Mouse (Mus musculus): ENCODE measurements around the gene Klrb1b. TPM values are rescaled to one million over a fixed set of nuclear protein-coding genes. Genes with fewer than 3 reads are reported as not detected.

Gene Klrb1b
- polyA plus RNA-seq (2016; fragmentation: Nextera tagmentation; extraction: Ambion mirVana) = not detected in 2 replicates

DNA sequence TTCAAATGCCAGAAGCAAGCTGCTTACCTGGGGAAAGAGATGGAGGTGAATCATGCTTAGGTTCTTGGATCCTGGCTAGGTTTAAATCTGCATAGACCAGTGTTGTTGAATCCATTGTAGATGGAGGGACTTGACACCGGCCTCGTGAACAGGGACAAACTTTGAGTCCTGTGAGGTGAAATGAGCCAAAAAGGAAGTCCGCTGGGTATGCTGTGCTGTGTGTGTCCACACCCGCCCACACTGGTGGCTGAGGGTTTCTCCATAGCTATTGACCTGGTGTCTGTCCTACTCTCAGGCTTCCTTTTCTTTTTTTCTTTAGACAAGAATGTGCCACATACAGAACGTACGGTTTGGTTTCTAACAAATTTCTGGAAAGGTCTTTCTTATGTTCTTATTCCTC is at the start of gene Klrb1b, which contains the start of gene Gm44511:
Klrb1b (minus strand) TSS at position 200 of the 400 bp plus-strand sequence.
Gm44511 (minus strand) TSS at position 184 of the 400 bp plus-strand sequence.
- no peak within 1 kb of the TSS for H3K9ac ChIP-seq
- H3K4me1 ChIP-seq = no peaks in the 10 kb centered on the region
- H3K9me3 ChIP-seq = no peaks in the 10 kb centered on the region
- H3K27me3 ChIP-seq (replicated peaks) = no peaks in the 10 kb centered on the region
- WGBS = 88% methylated on average over 6 of the region's 6 CpGs
- no peak within 1 kb of the TSS for H3K4me2 ChIP-seq (replicated peaks)
- H3K4me3 ChIP-seq = no peak within 1 kb of the TSS
- H3K27ac ChIP-seq = no peak within 1 kb of the TSS
- H3K36me3 ChIP-seq = no peaks in the 10 kb centered on the region
- no peak for ATAC-seq (ENCODE audit: low FRiP score, low read depth)

DNA sequence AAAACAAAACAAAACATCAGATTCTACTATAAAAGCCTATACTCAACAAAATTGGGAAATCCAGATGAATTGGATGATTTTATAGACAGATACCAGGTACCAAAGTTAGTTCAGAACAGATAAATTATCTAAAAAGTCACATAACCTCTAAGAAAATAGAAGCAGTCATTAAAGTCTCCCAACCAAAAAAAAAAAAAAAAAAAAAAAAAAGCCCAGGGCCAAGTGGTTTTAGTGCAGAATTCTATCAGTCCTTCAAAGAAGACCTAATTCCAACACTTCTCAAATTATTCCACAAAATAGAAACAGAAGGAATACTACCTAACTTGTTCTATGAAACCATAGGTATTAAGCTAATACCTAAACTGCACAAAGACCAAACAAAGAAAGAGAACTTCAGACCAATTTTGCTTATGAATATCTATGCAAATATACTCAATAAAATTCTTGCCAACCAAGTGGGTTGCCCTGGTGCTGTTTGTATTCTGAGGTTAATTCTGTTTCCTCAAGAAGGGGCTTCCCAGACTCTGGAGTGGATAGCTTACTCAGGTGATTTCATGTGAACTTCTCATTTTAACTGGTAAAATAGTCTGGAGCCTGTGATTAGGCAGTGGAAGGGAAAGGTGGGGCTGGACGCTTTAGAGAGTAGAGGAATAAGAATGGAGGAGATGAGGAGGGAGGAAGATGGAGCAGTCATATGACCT is 45.9 kb upstream of the Klrb1b start:
- Histone ChIP-seq H3K9ac (no peak overlapping the region), H3K4me2 (replicated peaks) (no peak overlapping the region), H3K4me3 (no peak overlapping the region), H3K27me3 (replicated peaks) (no peaks in the 10 kb centered on the region), H3K4me1 (no peaks in the 10 kb centered on the region), H3K36me3 (no peaks in the 10 kb centered on the region), H3K9me3 (peaks cover 5% of the 10 kb centered on the region), H3K27ac (no peak overlapping the region)
- ATAC-seq (ENCODE audit: low FRiP score, low read depth) = no peak
- WGBS = 76% methylated on average over 1 of the region's 1 CpGs

DNA sequence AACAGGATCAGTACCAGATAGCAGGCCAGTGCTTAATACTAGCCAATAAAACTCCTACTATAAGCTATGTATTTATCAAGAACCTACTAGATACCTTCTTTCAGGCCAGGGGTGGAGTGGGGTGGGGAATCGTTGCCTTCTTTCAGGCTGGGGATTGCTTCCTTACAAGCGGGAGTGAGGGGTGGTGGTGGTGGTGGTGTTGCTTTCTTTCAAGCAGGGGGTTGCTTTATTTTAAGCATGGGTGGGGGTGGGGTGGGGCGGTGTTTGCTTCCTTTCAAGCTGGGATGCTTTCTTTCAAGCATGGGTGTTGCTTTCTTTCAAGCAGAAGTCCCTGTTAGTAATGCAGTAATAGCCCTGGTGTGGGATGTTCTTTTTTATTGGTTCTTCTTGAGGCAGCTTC is 42.7 kb upstream of the Klrb1b start:
- Histone ChIP-seq H3K4me2 (replicated peaks) (no peak overlapping the region), H3K27ac (no peak overlapping the region), H3K9me3 (no peaks in the 10 kb centered on the region), H3K4me3 (no peak overlapping the region), H3K36me3 (no peaks in the 10 kb centered on the region), H3K9ac (no peak overlapping the region), H3K4me1 (no peaks in the 10 kb centered on the region), H3K27me3 (replicated peaks) (no peaks in the 10 kb centered on the region)
- WGBS = 11% methylated on average over 3 of the region's 3 CpGs
- ATAC-seq (ENCODE audit: low FRiP score, low read depth) = no peak

DNA sequence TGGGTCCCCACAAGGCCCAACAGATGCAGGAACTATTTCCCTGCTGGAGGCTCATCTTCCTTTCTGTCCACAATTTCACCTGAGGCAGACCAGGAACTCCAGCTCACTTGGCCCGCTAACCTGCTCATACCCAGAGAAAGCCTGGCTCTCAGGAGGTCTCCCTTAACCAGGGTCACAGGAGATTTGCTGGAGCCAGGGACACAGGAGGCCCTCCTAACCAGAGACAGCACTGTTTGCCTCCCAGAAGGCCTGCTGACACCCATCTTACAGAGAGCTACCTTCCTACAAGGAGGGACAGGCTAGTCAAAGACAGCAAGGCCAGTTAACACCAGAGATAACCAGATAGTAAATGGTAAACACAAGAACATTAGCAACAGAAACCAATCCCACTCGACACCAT is 31.8 kb upstream of the Klrb1b start:
- no peak overlapping the region for H3K4me3 ChIP-seq
- WGBS = 90% methylated on average over 2 of the region's 2 CpGs

DNA sequence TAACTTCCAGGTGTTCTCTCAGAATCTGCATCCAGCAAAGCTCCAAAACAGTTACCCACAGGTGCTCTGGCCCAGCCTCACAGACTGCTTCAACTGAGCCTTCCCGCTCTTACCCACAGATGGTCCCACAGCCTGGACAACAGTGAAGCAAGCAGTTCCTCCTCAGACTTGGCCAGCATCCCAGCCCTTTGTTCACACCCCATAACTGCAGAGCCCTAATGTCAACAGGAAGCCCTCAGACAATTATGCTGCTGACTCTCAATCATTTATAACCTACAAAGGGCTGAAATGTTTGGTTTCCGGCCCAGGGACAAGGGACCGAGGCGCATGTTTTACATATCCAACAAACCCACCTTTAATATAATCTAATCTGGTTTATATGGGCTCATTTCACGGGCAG is 30.1 kb upstream of the Klrb1b start:
- Histone ChIP-seq H3K4me1 (no peaks in the 10 kb centered on the region; the same call in 1 of the 2 replicates), H3K4me2 (replicated peaks) (no peak overlapping the region), H3K4me3 (no peak overlapping the region), H3K36me3 (no peaks in the 10 kb centered on the region), H3K27ac (no peak overlapping the region), H3K27me3 (replicated peaks) (no peaks in the 10 kb centered on the region), H3K9ac (no peak overlapping the region), H3K9me3 (no peaks in the 10 kb centered on the region)
- WGBS = 73% methylated on average over 5 of the region's 5 CpGs
- ATAC-seq (ENCODE audit: low FRiP score, low read depth) = no peak

More for the DNA sequence above, 31.8 kb upstream of the Klrb1b start:
- no peaks in the 10 kb centered on the region for H3K9me3 ChIP-seq
- no peak overlapping the region for H3K4me2 ChIP-seq (replicated peaks)
- no peak overlapping the region for H3K27ac ChIP-seq
- ATAC-seq (ENCODE audit: low FRiP score, low read depth) = no peak
- no peak overlapping the region for H3K9ac ChIP-seq
- no peaks in the 10 kb centered on the region for H3K36me3 ChIP-seq
- no peaks in the 10 kb centered on the region for H3K27me3 ChIP-seq (replicated peaks)
- no peaks in the 10 kb centered on the region; the same call in 1 of the 2 replicates for H3K4me1 ChIP-seq

DNA sequence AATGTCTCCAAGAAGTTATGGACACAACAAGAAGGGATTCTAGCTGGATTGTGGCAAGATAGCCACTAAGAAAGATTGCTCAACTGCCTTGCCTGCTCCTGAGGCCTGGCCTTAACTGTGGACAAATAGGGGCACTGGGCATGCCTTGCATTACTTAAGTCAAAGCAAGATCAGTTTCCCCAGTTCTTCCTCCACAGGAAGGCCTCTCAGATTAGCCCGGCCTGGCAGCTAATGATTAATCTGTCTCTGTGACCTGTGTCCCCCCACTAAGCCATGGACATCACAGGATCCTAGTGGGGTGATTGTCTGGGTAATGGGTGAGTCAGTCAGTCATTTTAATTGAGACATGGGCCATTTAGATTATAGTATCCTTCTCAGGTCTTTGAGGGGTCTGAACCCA is 29.3 kb upstream of the Klrb1b start:
- Histone ChIP-seq H3K36me3 (no peaks in the 10 kb centered on the region), H3K4me3 (no peak overlapping the region), H3K27ac (no peak overlapping the region), H3K9me3 (no peaks in the 10 kb centered on the region), H3K4me1 (no peaks in the 10 kb centered on the region; the same call in 1 of the 2 replicates), H3K9ac (no peak overlapping the region), H3K27me3 (replicated peaks) (no peaks in the 10 kb centered on the region), H3K4me2 (replicated peaks) (no peak overlapping the region)
- WGBS = 84% methylated on average over 1 of the region's 1 CpGs
- ATAC-seq (ENCODE audit: low FRiP score, low read depth) = no peak

DNA sequence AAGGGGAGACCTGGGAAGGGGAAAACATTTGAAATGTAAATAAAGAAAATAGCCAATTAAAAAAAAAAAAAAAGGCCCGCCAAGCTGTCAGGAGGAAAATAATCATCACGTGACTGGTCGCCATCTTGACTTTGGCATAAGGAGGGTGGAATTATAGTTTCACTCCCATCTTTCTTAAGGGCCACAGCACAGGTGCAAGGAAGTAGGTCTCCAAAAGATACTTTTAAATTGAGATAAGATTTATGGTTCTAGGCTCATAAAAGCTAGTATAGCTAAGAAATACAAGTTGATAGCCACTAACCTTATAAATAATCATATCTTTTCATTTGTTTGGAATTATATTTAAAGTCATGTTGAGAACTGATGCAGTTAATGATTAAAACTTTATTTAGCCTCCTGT is 28.8 kb upstream of the Klrb1b start:
- Histone ChIP-seq H3K9me3 (no peaks in the 10 kb centered on the region), H3K4me3 (no peak overlapping the region), H3K36me3 (no peaks in the 10 kb centered on the region), H3K4me2 (replicated peaks) (no peak overlapping the region), H3K9ac (no peak overlapping the region), H3K27ac (no peak overlapping the region), H3K4me1 (no peaks in the 10 kb centered on the region; the same call in 1 of the 2 replicates), H3K27me3 (replicated peaks) (no peaks in the 10 kb centered on the region)
- ATAC-seq (ENCODE audit: low FRiP score, low read depth) = no peak
- WGBS = 96% methylated on average over 3 of the region's 3 CpGs

DNA sequence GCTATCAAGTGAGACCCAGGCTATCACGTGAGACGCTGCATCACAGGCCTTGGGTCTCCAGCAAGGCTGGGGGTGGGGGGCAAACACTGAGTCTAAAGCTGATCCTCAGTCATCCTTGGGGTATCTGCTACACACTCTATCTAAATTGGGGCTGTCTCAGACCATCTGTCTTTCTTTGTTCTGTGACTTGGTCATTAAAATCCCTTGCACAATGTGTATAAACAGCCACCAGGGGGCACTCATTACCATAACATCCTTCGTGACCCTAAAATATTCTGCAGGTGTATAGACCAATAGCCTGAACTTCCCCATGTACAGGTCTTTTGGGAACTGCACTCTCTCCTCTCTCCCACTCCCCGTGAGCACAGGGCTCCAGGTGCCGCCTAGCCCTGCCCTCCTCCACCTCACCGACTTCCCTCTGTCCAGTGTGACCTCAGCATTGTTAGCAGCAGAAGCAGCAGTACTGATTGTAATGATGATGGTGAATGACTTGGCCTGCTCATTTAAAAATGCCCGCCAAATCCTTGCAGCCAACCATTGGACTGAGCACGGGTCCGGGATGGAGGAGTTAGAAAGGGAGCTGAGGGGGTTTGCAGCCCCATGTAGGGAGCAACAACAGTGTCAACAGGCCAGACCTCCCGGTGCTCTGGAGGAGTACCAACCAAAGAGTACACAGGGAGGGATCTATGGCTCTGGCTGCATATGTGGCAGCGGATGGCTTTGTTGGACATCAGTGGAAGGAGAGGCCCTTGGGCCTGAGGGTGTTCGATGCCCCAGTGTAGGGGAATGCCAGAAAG is 28.1 kb upstream of the Klrb1b start:
- 45% methylated on average over 12 of the region's 12 CpGs for WGBS
- H3K4me2 ChIP-seq (replicated peaks) = peak overlapping the region; percentile 27; the same call in 1 of the 2 replicates
- no peak overlapping the region for H3K9ac ChIP-seq
- H3K9me3 ChIP-seq = no peaks in the 10 kb centered on the region
- H3K4me1 ChIP-seq = no peaks in the 10 kb centered on the region; the same call in 1 of the 2 replicates
- no peak overlapping the region for H3K27ac ChIP-seq
- no peaks in the 10 kb centered on the region for H3K36me3 ChIP-seq
- ATAC-seq (ENCODE audit: low FRiP score, low read depth) = peak; percentile 76
- H3K4me3 ChIP-seq = no peak overlapping the region
- H3K27me3 ChIP-seq (replicated peaks) = no peaks in the 10 kb centered on the region

DNA sequence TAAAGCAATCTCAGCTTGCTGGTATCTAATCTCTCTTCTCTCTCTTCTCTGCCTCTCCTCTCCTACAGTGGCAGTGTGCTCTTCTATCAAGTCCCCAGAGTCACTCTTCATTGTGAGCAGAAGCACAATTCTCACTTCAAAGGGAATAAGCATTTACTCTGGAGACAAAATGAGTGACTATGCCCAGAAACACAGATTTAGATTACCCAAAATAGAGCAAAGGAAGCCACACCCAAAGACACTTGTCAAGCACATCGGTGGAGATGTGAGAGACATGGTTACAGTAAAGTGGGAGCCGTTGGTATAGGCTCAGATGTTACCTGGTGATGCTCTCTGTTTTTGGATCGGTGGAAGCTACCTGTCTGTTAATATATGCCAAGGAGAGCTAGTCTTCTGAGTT is 26.6 kb upstream of the Klrb1b start:
- Histone ChIP-seq H3K4me1 (no peaks in the 10 kb centered on the region; the same call in 1 of the 2 replicates), H3K9ac (no peak overlapping the region), H3K36me3 (no peaks in the 10 kb centered on the region), H3K27me3 (replicated peaks) (no peaks in the 10 kb centered on the region), H3K4me2 (replicated peaks) (no peak overlapping the region), H3K9me3 (no peaks in the 10 kb centered on the region), H3K4me3 (no peak overlapping the region), H3K27ac (no peak overlapping the region)
- 90% methylated on average over 3 of the region's 3 CpGs for WGBS
- ATAC-seq (ENCODE audit: low FRiP score, low read depth) = no peak

DNA sequence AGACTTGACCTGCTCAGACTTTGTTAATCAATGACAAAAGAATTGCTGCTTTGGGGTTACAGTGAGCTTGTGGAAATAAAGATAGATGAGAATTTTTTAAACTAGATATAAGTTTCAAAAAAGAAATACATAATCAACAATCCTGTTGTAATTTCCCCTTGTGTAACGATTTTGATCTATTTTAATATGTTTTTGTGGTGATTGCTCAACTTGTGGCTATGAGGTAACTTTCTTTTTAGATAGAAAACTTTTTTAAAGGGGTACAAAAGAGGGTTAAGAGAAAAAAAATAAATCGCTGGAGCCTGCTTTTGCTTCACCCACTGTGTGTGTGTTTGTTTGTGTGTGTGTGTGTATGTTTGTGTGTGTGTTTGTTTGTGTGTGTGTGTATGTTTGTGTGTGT is 25.0 kb upstream of the Klrb1b start:
- Histone ChIP-seq H3K27me3 (replicated peaks) (no peaks in the 10 kb centered on the region), H3K27ac (no peak overlapping the region), H3K4me2 (replicated peaks) (no peak overlapping the region), H3K9ac (no peak overlapping the region), H3K4me1 (no peaks in the 10 kb centered on the region; the same call in 1 of the 2 replicates), H3K9me3 (no peaks in the 10 kb centered on the region), H3K36me3 (no peaks in the 10 kb centered on the region), H3K4me3 (no peak overlapping the region)
- 84% methylated on average over 2 of the region's 2 CpGs for WGBS
- ATAC-seq (ENCODE audit: low FRiP score, low read depth) = no peak

DNA sequence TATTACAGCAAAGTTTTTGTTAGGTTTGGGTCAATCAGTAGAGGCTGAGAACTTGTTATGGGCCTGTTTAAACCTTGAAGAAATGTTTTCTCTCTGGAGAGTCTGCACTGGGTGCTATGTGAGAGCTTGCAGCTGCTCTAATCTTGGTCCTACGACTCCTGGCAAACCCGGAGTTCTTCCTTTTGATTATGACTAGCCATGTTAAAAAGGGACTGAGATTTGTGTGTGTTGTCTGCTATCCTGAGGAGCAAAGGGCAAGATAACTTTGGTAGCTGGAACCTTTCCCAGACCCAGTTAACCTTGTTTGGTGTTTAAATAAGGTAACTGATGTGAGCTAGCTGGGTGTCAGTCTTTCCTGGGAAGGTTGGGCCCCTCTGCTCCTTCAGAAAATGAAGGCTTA is 24.5 kb upstream of the Klrb1b start:
- Histone ChIP-seq H3K4me1 (no peaks in the 10 kb centered on the region), H3K4me2 (replicated peaks) (no peak overlapping the region), H3K4me3 (no peak overlapping the region), H3K27ac (no peak overlapping the region), H3K9ac (no peak overlapping the region), H3K27me3 (replicated peaks) (no peaks in the 10 kb centered on the region), H3K9me3 (no peaks in the 10 kb centered on the region), H3K36me3 (no peaks in the 10 kb centered on the region)
- 73% methylated on average over 2 of the region's 2 CpGs for WGBS
- no peak for ATAC-seq (ENCODE audit: low FRiP score, low read depth)

DNA sequence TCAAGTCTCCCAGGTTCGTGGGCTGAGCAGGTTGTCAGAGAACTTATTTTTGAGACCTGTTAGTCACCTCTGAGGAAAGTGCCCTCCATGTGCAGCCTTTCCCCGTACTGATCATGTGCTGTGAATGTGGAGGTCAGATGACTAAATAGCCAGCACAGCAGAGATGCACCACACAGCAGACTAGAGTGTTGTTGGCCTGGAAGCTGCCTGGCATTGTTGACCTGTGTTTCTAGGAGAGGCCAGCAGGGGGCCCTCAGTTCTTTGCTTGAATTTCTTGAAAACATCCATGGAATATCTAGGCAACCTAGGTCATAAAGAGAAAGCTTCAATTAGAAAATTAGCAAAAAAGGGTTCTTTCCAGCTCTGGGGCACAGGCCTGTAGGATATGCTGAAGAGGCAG is 23.8 kb upstream of the Klrb1b start:
- Histone ChIP-seq H3K27ac (no peak overlapping the region), H3K9me3 (no peaks in the 10 kb centered on the region), H3K4me2 (replicated peaks) (no peak overlapping the region), H3K4me3 (no peak overlapping the region), H3K27me3 (replicated peaks) (no peaks in the 10 kb centered on the region), H3K4me1 (no peaks in the 10 kb centered on the region), H3K9ac (no peak overlapping the region), H3K36me3 (no peaks in the 10 kb centered on the region)
- ATAC-seq (ENCODE audit: low FRiP score, low read depth) = no peak
- 59% methylated on average over 2 of the region's 2 CpGs for WGBS
